Mouse (Mus musculus): ENCODE data around the gene Hey2. TPM values are rescaled to one million over a fixed set of nuclear protein-coding genes. Genes with fewer than 3 reads are reported as not detected.
A peak's percentile ranks its signal among the peaks of the same experiment; 100 is the strongest.

Hey2 gene
- total RNA-seq, 2 experiments from 2014 or later, result not detected

DNA sequence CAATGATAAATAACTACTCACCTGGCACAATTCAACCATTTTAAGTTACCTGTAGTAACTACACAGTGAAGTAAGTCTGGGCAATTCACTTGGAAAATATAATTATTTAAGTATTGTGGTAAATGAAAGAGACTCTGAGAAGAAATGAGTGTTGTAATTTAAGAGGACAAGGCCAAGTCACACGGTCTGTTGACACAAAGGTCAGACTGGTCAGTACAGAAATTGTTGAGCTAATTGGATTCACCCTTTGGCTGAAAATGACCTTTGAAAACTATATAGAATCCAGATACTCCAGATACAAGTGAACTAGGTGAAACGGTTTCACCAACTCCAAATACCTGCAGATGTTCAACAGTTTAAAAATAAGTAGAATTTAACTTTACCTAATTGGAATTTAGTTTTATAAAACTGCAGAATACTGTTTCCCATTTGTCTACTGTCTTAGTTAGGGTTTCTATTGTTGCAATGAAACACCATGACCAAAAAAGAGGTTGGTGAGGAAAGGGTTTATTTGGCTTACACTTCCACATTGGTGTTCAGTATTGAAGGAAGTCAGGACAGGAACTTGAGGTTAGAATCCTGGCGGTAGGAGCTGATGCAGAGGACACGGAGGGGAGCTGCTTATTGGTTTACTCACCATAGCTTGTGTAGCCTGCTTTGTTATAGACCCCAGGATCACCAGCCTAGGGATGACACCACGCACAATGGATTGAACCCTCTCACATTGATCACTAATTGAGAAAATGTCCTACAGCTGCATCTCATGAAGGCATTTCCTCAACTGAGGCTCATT lies 45.9 kb downstream of the Hey2 start:
- ATAC-seq (ENCODE audit: poor library complexity, severe bottlenecking), result peak; percentile 80

DNA sequence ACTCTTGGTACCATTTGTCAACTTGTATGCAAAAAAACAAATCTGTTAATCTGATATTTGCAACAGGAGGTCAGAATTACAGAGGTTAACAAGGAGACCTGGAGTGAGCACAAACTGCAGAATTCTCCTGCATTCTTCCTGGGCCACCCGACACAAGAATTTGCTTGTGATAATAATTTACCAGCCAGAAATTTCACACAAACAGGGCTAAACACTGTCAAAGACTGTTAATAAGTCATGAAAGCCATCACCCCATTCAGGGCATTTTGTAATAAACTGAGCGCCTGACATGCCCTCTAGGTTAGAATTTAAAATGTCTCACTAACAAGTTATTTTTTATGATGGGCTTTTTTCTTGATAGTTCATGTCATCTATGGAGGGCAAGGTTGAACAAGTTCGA lies 51.6 kb downstream of the Hey2 start:
- ATAC-seq (ENCODE audit: poor library complexity, severe bottlenecking), result no peak

- peak; percentile 51; the same call in 1 of the 2 replicates for ATAC-seq (ENCODE audit: poor library complexity, severe bottlenecking)
Measured at GRCm38 (mm10) chr10:30789521-30789920, 53.1 kb downstream of the Hey2 start.

- no peak for ATAC-seq (ENCODE audit: poor library complexity, severe bottlenecking)
Measured at GRCm38 (mm10) chr10:30788340-30788721, 54.3 kb downstream of the Hey2 start.

DNA sequence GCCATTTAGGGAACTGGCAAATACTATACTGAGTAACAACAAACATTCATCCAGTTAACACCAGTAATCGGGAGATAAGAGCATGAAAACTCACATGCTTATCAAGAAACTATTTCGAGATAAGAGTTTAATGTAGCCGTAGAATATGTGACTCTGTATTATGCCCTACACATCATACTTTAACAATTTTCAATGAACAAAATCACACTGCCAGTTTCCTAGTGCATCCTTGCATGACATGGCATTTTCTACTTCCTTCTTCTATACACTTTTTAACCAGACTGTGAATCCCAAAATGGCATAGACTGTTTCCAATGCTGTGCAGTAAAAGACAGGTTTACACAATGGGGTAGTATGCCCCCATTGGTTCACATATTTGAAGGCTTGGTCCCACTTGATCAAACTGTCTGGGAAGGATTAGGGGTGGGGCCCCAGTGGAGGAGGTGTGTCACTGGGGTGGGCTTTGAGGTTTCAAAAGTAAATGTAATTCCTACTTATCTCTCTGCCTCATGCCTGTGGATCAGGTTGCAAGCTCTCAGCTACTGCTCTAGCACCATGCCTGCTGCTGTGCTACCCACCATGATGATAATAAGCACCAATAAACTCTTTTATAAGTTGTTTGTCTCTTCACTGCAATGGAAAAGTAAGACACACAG lies 54.8 kb downstream of the Hey2 start:
- peak; percentile 76 for ATAC-seq (ENCODE audit: poor library complexity, severe bottlenecking)

GRCm38 (mm10) chr10:30786103-30786754 lies 56.4 kb downstream of the Hey2 start:
- ATAC-seq (ENCODE audit: poor library complexity, severe bottlenecking), result peak; percentile 36; the same call in 1 of the 2 replicates

Other genes starting within 250 kb of the Hey2 start
- gene Trmt11, start 242.1 kb downstream of the Hey2 start, total RNA-seq (2015), result 16.4 and 16.7 TPM in 2 replicates
- 13.4 and 13.7 TPM in 2 replicates for gene Trmt11, start 242.1 kb downstream of the Hey2 start, total RNA-seq (2017)
- gene Hint3, start 213.2 kb downstream of the Hey2 start, total RNA-seq (2015), result 12.3 and 13.7 TPM in 2 replicates
- 7.0 and 15.2 TPM in 2 replicates for gene Hint3, start 213.2 kb downstream of the Hey2 start, total RNA-seq (2017)
- 31.3 and 36.2 TPM in 2 replicates for gene Ncoa7, start 39.5 kb downstream of the Hey2 start, total RNA-seq (2015)
- 19.7 and 21.9 TPM in 2 replicates for gene Ncoa7, start 39.5 kb downstream of the Hey2 start, total RNA-seq (2017)